Mouse (Mus musculus) liver, embryonic 13.5 days (tissue): ENCODE results near the gene Ehbp1l1. TPM values are rescaled to one million over a fixed set of nuclear protein-coding genes. Genes with fewer than 3 reads are reported as not detected.

Experiments used
- ATAC-seq: fragments of 200-750 bp; cut with Nextera tagmentation; 2 replicates; pipeline ENCODE4 v1.8.0; 2017; ENCODE audit warnings: low read depth, mild to moderate bottlenecking, moderate number of reproducible peaks, moderate library complexity
- DNase-seq: peaks from one replicate; pipeline ENCODE4 v3.0.0; 2022
- H3K27ac ChIP-seq: fragments of 300-500 bp; sonication (generic); 2 replicates; pipeline ENCODE4 v1.5.1; 2015; ENCODE audit warnings: moderate library complexity, mild to moderate bottlenecking, inconsistent platforms
- H3K27me3 ChIP-seq: fragments of 300-500 bp; sonication (generic); 2 replicates; pipeline ENCODE4 v1.6.1; 2015; ENCODE audit warnings: mild to moderate bottlenecking, inconsistent platforms
- H3K36me3 ChIP-seq: fragments of 300-500 bp; sonication (generic); 2 replicates; pipeline ENCODE4 v1.6.1; 2015; ENCODE audit warnings: mild to moderate bottlenecking, inconsistent platforms
- H3K4me1 ChIP-seq: fragments of 300-500 bp; sonication (generic); replicated peaks from 2 replicates; pipeline ENCODE4 v1.6.1; 2015; ENCODE audit warnings: inconsistent platforms
- H3K4me2 ChIP-seq: fragments of 300-500 bp; sonication (generic); 2 replicates; pipeline ENCODE4 v1.6.1; 2015; ENCODE audit warnings: inconsistent platforms, mild to moderate bottlenecking, moderate library complexity
- H3K4me3 ChIP-seq: fragments of 300-500 bp; sonication (generic); replicated peaks from 2 replicates; pipeline ENCODE4 v1.5.1; 2015; ENCODE audit warnings: mild to moderate bottlenecking, inconsistent platforms
- H3K9ac ChIP-seq: fragments of 300-500 bp; sonication (generic); 2 replicates; pipeline ENCODE4 v1.6.1; 2015; ENCODE audit warnings: mild to moderate bottlenecking, inconsistent platforms
- H3K9me3 ChIP-seq: fragments of 300-500 bp; sonication (generic); replicated peaks from 2 replicates; pipeline ENCODE4 v1.6.1; 2016; ENCODE audit warnings: inconsistent platforms
- WGBS: fragments of 180-500 bp; shearing (Covaris S2); methylation state at CpG from one replicate; pipeline ENCODE4 v1.1.7; 2015; ENCODE audit not compliant: insufficient replicate concordance; 5-methylcytosine and 5-hydroxymethylcytosine counted together
- microRNA-seq: library from miRNA; unstranded; fragments of <30 nt; microRNA quantifications from one replicate; pipeline ENCODE4, GENCODE M21; 2016
- polyA plus RNA-seq: library from polyadenylated mRNA; unstranded; fragments of >200 nt; fragmentation: Nextera tagmentation; extraction: Ambion mirVana; gene quantifications from 2 replicates; pipeline ENCODE4 v1.2.1, GENCODE M21; 2015

The Ehbp1l1 gene
- polyA plus RNA-seq, 1 experiment from 2014 or later, result 105 TPM

DNA sequence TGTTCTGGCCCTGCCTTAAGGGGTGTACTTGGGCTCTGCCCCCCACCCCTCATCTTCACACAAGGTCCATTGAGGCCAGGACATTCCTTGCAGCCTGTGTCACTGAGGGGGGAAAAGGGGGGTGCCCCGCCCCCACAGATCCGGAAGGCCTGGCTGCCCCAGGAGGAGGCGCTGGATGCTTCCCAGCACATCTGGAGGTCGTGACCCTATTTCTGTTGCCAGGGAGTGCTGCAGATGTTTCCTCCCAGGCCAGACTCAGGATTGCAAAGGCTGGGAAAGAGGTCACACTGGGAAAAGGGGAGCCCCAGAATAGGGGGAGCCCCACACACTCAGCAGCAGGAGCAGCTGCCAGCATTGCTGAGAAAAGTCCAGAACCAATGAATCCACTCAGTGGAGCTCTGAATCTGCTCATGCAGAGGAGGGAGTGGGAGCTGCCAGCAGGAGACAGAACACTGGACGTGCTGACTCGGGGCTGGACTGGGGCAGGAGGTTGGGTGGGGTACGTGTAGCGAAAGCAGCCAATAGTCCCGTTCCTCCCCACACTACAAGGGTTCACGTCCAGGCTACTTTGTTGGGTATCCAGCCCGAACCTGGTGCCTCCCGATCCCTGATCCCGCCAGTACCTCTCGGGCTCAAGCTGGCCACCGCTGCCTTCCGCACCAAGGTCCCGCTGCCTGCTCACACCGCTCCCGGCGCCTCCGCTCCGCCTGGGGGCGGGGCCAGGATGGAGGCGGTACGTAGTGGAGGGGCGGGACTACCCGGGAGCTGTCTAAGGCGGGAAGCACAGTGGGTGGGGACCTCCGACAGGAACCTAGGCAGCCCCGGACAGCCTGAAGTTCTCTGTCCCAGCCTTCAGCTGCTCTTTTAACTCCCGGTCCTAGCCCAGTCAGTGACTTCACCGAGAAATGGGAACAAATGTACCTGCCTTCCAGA, 62.9 kb downstream of the Ehbp1l1 start, which contains the start of gene Sipa1:
Gene Sipa1, minus strand, starts transcription at position 727 of the 933 bp plus-strand sequence.
- DNase-seq (peak; percentile 97), ATAC-seq (peak; percentile 84)
- no peaks in the 10 kb centered on the region for H3K27me3 ChIP-seq
- peaks cover 79% of the 10 kb centered on the region for H3K4me1 ChIP-seq
- peak within 1 kb of the TSS; percentile 99 for H3K27ac ChIP-seq
- H3K9me3 ChIP-seq, result no peaks in the 10 kb centered on the region
- peak within 1 kb of the TSS; percentile 92 for H3K9ac ChIP-seq
- H3K36me3 ChIP-seq, result peaks cover 62% of the 10 kb centered on the region
- peak within 1 kb of the TSS; percentile 85 for H3K4me3 ChIP-seq
- under 1% methylated on average over 32 of the region's 32 CpGs for WGBS
- peak within 1 kb of the TSS; percentile 93 for H3K4me2 ChIP-seq

DNA sequence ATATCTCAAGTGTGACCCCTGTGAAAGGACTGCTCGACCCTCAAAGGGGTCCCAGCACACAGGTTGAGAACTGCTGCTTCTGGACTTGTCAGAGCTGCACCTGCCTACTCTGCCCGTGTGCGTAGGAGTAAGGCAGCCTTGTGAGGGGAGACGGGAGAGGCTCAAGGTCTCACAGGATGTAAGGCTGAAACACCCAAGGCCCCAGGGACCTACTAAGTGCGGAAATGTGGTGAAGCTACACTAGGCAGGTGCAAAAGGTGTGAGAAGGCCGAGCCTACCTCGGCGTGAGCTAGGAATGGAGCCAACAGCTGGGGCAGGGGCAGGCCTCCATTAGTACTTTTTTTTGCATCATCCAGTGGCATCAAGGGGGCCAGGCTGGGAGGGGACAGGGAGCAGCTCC, 63.8 kb downstream of the Ehbp1l1 start:
- WGBS, result 54% methylated on average over 8 of the region's 8 CpGs
- Histone ChIP-seq H3K4me1 (peaks cover 77% of the 10 kb centered on the region), H3K9ac (peak overlapping the region; percentile 92), H3K9me3 (no peaks in the 10 kb centered on the region), H3K36me3 (peaks cover 64% of the 10 kb centered on the region), H3K27ac (peak overlapping the region; percentile 99), H3K27me3 (no peaks in the 10 kb centered on the region), H3K4me3 (peak overlapping the region; percentile 85), H3K4me2 (peak overlapping the region; percentile 93)
- no peak for ATAC-seq
- DNase-seq, result no peak

DNA sequence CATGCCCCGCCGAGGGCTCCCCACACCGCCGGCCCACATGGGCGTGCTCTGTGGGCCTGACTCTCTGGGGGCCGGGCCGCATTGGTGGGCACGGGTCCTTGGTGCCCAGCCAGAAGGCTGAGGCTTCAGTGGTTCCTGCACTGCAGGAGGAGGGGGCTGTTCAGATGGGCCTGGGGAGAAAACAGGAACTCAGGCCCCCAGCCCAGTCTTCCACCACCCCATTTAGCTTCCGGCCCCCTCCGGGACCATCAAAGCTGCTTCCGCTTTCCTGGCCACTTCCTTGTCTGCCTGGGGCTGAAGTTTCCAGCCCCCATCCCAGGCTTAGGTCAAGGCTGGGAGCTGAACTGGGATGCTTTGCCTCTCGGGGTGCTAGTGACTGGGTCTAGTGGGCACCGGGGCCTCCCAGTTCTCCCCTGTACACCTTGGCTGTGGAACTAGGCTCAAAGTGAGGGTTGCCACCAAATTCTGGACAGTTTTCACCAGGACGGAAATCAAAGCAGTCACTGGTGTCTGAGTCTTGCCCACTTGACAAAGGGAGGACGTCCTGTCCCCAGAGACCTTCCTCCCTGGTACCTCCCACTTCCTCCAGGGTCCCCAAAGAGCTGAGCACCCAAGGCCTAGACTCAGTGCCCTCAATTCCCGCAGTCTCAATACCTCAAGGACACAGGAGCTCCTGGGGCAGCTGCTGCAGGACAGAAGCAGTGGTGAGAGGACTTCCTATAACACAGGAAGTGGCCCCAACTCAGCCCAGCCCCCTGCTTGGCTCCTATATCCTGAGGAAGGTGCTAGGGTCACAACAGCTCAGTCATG, 65.0 kb downstream of the Ehbp1l1 start:
- no peak for ATAC-seq
- Histone ChIP-seq H3K4me2 (peak overlapping the region; percentile 93), H3K9ac (peak overlapping the region; percentile 92), H3K4me3 (peak overlapping the region; percentile 85), H3K27ac (peak overlapping the region; percentile 99), H3K9me3 (no peaks in the 10 kb centered on the region), H3K27me3 (no peaks in the 10 kb centered on the region), H3K36me3 (peaks cover 62% of the 10 kb centered on the region), H3K4me1 (peaks cover 70% of the 10 kb centered on the region)
- WGBS, result 30% methylated on average over 16 of the region's 16 CpGs
- no peak for DNase-seq

Small RNAs within 50 kb of the gene (microRNA-seq; reads per million reads assigned to microRNA genes)
- not detected for gene Mir6987

Other genes with a start within 250 kb of the Ehbp1l1 start
- gene Mus81, start 237.9 kb downstream of the Ehbp1l1 start, polyA plus RNA-seq, result 16.3 and 16.8 TPM in 2 replicates
- 1,341 and 1,482 TPM in 2 replicates for gene Cfl1, start 235.9 kb downstream of the Ehbp1l1 start, polyA plus RNA-seq
- 0.09 TPM in 1 of 2 replicates, not detected in the other for gene 1700020D05Rik, start 222.5 kb downstream of the Ehbp1l1 start, polyA plus RNA-seq
- gene Snx32, start 215.8 kb downstream of the Ehbp1l1 start, polyA plus RNA-seq, result 6.4 and 7.0 TPM in 2 replicates
- gene Ovol1, start 165.7 kb downstream of the Ehbp1l1 start, polyA plus RNA-seq, result 0.06 and 0.09 TPM in 2 replicates
- gene Ap5b1, start 158.3 kb downstream of the Ehbp1l1 start, polyA plus RNA-seq, result 2.3 and 2.9 TPM in 2 replicates
- gene Rnaseh2c, start 124.4 kb downstream of the Ehbp1l1 start, polyA plus RNA-seq, result 164 and 176 TPM in 2 replicates
- gene Kat5, start 116.1 kb downstream of the Ehbp1l1 start, polyA plus RNA-seq, result 21.7 and 23.8 TPM in 2 replicates
- gene Rela, start 88.8 kb downstream of the Ehbp1l1 start, polyA plus RNA-seq, result 24.5 and 28.8 TPM in 2 replicates
- gene Sipa1, start 62.6 kb downstream of the Ehbp1l1 start, polyA plus RNA-seq, result 23.3 and 24.6 TPM in 2 replicates
- 13.8 and 15.9 TPM in 2 replicates for gene Map3k11, start 37.6 kb downstream of the Ehbp1l1 start, polyA plus RNA-seq
- gene Pcnx3, start 37.4 kb downstream of the Ehbp1l1 start, polyA plus RNA-seq, result 9.1 and 10.1 TPM in 2 replicates
- 0.21 and 0.46 TPM in 2 replicates for gene Kcnk7, start 21.9 kb downstream of the Ehbp1l1 start, polyA plus RNA-seq
- 44.5 and 47.0 TPM in 2 replicates for gene Fam89b, start 3.3 kb upstream of the Ehbp1l1 start, polyA plus RNA-seq
- gene Ltbp3, start 14.6 kb upstream of the Ehbp1l1 start, polyA plus RNA-seq, result 1.1 and 2.7 TPM in 2 replicates
- gene Scyl1, start 45.1 kb upstream of the Ehbp1l1 start, polyA plus RNA-seq, result 25.2 and 27.5 TPM in 2 replicates
- 13.9 and 15.8 TPM in 2 replicates for gene Frmd8, start 149.0 kb upstream of the Ehbp1l1 start, polyA plus RNA-seq
- gene Slc25a45, start 151.5 kb upstream of the Ehbp1l1 start, polyA plus RNA-seq, result 5.7 and 6.8 TPM in 2 replicates
- 2.5 TPM in 2 replicates for gene Tigd3, start 167.8 kb upstream of the Ehbp1l1 start, polyA plus RNA-seq
- gene Dpf2, start 186.7 kb upstream of the Ehbp1l1 start, polyA plus RNA-seq, result 56.7 and 60.0 TPM in 2 replicates
- gene Cdc42ep2, start 198.5 kb upstream of the Ehbp1l1 start, polyA plus RNA-seq, result 2.7 and 3.0 TPM in 2 replicates
- gene Pola2, start 237.9 kb upstream of the Ehbp1l1 start, polyA plus RNA-seq, result 62.2 and 69.8 TPM in 2 replicates